In the genomic region with DNA sequence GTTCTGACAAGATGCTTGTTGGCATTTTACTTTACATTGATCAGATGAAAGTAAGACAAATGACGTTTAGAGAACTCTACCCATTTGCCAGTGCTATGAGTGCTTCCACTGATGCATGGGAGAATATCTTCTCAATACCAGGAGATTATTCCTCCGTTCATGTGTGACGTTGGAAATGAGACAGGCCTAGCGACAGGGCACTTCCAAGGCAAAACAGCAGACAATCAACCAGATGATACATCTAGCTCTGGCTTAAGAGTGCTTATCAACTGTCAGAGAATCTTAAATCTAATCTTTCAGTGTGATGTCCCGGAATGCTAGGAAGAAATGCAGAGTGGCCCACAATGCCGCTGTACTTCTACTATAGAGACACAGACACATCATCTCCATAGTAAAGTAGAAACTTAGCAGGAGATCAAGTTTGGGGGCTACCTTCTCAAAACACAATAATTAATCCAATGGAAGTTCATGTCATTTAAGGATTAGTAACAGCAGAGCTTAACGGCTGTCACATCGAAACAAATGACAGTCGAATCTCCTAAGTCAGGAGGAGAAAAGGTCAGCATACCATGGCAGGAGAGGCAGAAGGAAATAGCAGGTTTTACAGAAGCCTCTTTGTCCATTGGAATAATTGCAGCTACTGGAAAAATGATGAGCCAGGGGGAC, we compare ENCODE assay signal across 10 mouse cellular contexts.
"Had no signal": no experiment of that assay in that cellular context is flagged by ENCODE, and none has a peak within 500 bp of the region (broad histone marks: within the 10 kb centered on the region; RNA-seq: fewer than 3 reads in every experiment).

No protein-coding gene starts in this region.

- H3K9ac ChIP-seq: liver, embryonic 15.5 days; midbrain, embryonic 15.5 days had no signal

- H3K4me3 ChIP-seq: left cerebral cortex, adult 2 months; limb, embryonic 10.5 days; liver, embryonic 15.5 days; midbrain, embryonic 15.5 days had no signal

- H3K27ac ChIP-seq: left cerebral cortex, adult 2 months; limb, embryonic 10.5 days; liver, embryonic 15.5 days; midbrain, embryonic 15.5 days had no signal

- H3K4me2 ChIP-seq: liver, embryonic 11.5 days; liver, embryonic 15.5 days; midbrain, embryonic 15.5 days had no signal

- H3K9me3 ChIP-seq: limb, embryonic 10.5 days; liver, embryonic 15.5 days; midbrain, embryonic 15.5 days had no signal

- DNase-seq: lung, adult 2 months; lung, postnatal 36 days; spleen, adult 18-20 months; thymus, postnatal 36 days had no signal

- H3K27me3 ChIP-seq: liver, embryonic 15.5 days; midbrain, embryonic 15.5 days had no signal

- H3K36me3 ChIP-seq: limb, embryonic 10.5 days; liver, embryonic 15.5 days; midbrain, embryonic 15.5 days had no signal

- ATAC-seq: lung, postnatal 0 days had no signal

- H3K4me1 ChIP-seq: liver, embryonic 15.5 days had no signal
